Mouse (Mus musculus) T-cell, adult 2 months (primary cell): ENCODE data around the gene Kif4.

ENCODE experiments used
- DNase-seq: peaks from one replicate; pipeline ENCODE4 v3.0.0; 2022; ENCODE audit warnings: low spot score

The Kif4 gene

DNA sequence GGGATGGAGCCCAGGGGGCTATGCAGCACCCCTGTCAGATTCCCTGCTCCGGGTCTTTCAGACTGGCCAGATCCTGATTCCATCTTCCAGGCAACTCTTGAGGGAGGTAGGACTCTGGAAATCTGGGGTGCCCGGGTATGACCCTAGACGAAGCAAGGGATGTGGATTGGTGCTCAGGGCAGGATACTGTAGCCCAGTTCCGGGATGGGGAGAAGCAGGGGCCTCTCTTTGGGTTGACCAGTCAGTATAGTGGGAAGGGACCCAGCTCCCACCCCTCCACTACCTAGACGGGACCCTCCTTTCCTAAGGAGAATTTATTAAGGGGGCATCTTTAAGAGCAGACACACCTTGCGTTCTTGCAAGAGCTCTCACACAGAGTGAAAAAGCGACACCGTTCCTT lies 104.7 kb downstream of the Kif4 start:
- no peak for DNase-seq

DNA sequence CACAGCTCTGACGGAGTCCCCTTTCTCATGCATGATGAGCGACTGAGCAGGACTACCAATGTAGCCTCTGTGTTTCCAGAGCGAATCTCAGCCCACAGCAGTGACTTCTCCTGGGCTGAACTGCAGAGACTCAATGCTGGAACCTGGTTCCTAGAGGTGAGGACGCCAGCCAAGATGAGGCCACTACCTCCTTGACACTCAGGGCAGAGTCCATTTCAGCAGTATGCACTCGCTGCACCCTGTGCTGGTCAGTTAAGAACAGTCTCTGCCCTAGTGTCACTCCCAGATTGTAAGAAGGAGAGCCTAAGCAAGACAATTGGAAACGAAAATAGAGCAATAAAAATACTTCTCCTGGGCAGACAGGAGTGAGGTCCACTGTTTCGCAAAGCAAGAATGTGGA lies 108.8 kb downstream of the Kif4 start:
- DNase-seq = no peak

GRCm38 (mm10) chrX:100738918-100739317 lies 113.4 kb downstream of the Kif4 start:
- DNase-seq = no peak

GRCm38 (mm10) chrX:100739443-100739842 lies 113.9 kb downstream of the Kif4 start:
- DNase-seq = no peak

GRCm38 (mm10) chrX:100740785-100741184 lies 115.2 kb downstream of the Kif4 start:
- DNase-seq = no peak

- peak; percentile 20 for DNase-seq
Observed at GRCm38 (mm10) chrX:100741940-100742339, 116.4 kb downstream of the Kif4 start.

DNA sequence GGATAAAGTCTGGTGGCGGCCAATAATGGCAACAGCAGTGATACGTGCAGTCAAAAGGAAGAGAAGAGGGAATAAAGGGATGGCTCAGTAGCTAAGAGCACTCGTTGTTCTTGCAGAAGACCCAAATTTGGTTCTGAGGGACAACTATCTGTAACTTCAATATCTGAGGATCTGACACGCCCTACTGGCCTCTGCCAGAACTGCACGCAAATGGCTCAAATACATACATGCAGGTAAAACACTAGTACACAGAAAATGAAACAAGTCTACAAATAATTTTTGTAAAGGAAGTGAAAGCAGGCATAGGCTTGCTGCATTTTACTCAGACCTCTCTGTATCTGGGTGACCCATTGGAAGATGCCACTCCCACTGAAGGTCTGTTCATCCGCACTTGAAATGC lies 140.3 kb downstream of the Kif4 start:
- DNase-seq = no peak

DNA sequence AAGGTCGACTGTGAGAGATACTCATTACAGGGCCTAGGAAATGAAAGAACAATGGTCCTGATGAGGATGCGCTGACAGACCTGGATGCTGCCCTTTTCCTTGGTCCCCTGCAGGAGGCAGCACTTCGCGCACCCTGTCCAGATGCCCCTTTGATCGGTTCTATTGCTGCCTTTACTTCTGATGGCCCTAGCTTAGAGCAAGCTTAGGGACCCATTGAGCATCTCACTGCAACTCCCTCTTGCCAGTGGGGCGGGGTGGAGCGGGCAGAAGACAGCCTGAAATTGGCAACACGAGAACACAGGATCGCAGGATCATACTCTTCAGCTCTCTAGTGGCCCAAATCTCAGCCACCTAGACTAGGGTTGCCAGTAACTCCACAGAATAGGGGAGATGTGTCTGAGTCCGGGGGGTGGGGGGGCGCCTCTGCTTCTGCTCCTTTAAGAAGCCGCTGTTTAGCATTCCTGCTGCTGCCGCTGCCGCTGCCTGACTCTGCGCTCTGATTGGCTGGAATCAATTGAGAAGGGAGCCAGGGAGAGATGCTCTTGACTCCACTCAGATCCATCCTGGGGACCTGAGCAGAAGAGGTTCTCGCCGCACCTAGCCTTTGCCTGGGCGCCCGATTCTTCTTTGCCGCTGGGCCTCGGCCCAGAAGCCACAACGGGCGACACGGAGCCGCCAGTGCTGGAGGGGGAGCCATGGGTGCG lies 141.8 kb downstream of the Kif4 start, which contains the start of gene Dlg3:
Gene Dlg3, plus strand, starts transcription at position 542 of the 704 bp plus-strand sequence.
- peak; percentile 19 for DNase-seq

DNA sequence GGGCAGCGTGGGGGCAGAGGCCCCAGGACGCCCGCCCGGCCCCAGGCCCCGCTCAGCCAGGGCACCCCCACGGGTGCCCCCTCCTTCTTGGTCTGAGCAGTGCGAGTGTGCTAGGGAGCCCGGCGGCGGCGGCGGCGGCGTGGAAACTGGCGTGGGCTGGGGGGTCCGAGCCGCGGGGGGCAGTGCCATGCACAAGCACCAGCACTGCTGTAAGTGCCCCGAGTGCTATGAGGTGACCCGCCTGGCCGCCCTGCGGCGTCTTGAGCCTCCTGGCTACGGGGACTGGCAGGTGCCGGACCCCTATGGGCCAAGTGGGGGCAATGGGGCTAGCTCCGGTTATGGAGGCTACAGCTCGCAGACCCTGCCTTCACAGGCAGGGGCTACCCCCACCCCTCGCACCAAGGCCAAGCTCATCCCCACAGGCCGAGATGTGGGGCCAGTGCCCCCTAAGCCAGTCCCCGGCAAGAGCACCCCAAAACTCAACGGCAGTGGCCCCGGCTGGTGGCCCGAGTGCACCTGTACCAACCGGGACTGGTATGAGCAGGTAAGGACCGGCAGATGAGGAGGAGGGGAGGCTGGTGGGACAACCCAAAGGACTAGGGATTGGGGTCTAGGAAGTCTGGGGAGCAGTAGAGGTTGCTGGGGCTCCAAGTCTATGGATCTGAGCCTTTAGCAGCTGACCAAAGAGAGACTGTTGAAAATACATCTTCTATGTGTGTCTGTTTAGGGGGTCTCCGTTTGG lies 142.5 kb downstream of the Kif4 start:
- DNase-seq = no peak

GRCm38 (mm10) chrX:100769281-100769680 lies 143.7 kb downstream of the Kif4 start:
- DNase-seq = no peak

GRCm38 (mm10) chrX:100774341-100774811 lies 148.8 kb downstream of the Kif4 start:
- DNase-seq = peak; percentile 50

DNA sequence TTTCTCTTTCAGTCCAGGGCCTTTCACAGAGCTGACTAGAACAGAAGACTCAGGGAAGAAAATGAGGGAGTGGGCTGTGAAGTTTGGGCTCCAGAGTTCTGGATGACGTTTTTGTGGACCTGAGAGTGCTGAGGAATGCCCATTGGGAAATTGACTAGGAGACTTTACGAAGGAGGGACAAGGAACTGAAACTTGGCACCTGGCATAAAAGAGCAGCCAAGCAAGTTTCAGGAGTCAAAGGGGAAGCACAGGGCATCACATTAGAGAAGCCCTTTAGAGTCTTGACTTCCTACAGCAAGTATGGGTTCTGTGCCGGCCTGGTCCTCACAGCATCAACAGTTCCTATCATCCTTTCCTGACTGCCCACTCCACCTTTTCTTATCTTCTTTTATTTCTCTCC lies 149.9 kb downstream of the Kif4 start:
- DNase-seq = no peak

DNA sequence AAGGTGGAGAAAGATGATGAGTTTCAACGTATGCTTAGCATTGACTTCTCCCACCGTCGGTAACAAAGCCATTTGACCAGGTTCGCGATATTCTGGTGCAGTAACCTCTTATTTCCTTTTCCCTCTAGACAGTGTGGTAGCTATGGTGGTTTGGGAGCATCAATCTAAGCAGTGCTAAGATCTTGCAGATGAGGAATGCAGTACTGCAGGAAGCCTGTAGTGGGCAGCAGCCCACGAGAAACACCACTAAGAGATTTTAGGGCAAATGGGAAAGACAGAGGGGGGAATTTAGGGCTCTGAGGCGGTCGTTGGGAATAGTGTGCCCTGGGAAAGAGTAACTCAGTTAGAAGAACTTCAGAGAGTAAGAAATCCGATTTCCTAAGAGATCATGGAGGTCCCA lies 151.0 kb downstream of the Kif4 start:
- peak; percentile 32 for DNase-seq
